Mouse (Mus musculus): ENCODE measurements around the gene Gm11983. TPM values are rescaled to one million over a fixed set of nuclear protein-coding genes. Genes with fewer than 3 reads are reported as not detected.
"Not testable (repeated sequence)": the region's sequence is repeated elsewhere in the genome, so short reads cannot be mapped to it uniquely, and the experiment has no call there.

Gene Gm11983
- not detected in 2 replicates for polyA plus RNA-seq (2012; rRNA removed)

DNA sequence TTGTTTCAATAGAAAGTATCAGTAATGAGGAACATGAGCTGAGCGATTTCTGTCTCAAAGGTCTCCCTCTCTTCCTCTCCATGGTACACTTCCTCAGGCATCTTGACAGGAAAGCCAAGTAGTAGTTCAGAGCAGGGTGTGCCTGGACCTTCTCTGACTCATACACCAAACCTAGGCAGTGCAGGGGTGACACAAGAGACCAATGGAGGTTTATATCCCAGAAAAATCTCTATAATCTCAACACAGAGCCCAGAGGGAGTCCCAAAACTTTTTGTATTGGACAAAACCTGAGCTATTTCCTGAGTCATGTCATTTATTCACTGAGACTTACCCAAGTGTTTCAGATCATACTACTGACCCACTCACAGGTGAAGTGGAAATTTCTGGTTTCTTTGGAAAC lies at the start of gene Gm11983:
Gene Gm11983 (minus strand): TSS at position 101 of the 400 bp plus-strand sequence.
- DNase-seq (ENCODE audit: low read depth): no peak
- TF ChIP-seq CTCF (IDR thresholded peaks at IDR 0.05; ENCODE audit: borderline replicate concordance, extremely low read depth, insufficient read depth, insufficient read length) (no peak), POLR2A (IDR thresholded peaks at IDR 0.05; ENCODE audit: borderline replicate concordance, extremely low read depth, insufficient read depth, insufficient read length, poor library complexity, severe bottlenecking) (no peak)

DNA sequence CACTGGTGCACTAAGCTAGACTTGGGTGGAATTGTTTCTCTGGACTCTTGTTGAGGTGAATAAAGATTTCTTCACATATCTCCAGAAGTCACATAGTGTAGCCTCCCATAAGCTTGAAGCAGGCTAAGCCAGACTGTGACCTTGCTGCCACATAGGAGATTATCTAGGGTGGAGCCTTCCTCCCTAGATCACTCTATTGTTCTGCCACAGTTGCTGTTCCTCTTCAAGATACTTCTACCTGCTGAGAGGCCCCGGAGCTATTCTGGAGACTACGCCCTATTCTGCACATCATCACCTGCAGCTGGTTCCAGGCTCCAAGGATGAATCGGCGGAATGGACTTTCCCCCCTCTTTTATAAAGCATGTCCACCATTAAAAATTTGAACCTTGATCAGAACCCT lies 45.6 kb upstream of the Gm11983 start:
- DNase-seq (ENCODE audit: low read depth): not testable (repeated sequence)

DNA sequence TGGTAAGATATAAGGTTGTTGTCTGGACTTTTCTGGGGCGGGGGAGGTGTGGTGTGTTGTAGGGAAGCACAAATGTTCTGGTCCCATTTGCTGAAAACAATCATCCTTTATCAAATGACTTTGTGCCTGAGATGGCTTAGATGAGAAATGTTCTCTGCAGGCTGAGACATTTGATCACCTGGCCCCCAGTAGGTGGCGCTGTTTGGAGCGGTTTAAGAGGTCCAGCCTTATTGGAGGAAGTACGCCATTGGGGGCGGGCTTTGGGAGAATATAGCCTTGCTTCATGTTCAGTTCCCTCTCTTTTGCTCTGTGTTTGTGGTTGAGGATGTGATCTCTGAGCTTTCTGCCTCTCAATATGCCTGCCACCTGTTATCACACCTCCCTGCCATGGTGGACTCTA lies 44.2 kb upstream of the Gm11983 start:
- TF ChIP-seq CTCF (IDR thresholded peaks at IDR 0.05; ENCODE audit: borderline replicate concordance, extremely low read depth, insufficient read depth, insufficient read length): peak; percentile 38; the same call in 1 of the 2 replicates
- TF ChIP-seq POLR2A (IDR thresholded peaks at IDR 0.05; ENCODE audit: borderline replicate concordance, extremely low read depth, insufficient read depth, insufficient read length, poor library complexity, severe bottlenecking): no peak
- DNase-seq (ENCODE audit: low read depth): no peak

DNA sequence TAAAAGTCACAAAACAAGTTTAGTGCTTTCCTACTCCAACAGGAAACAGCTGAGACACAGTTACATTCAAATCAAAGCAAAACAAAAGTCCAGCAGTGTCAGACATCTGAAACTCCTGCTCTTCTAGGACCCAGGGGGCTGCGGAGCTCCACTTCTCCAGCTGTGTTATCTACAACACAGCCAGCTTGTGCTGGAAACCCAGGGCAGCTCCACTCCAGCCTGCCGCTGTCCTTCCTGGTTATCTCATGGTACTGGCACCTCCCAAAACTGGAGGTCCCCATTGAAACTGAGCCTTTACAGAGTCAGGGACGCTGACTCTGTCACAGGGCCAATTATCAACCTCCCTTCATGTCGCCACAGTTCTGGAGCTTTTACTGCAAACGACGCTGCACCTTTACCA lies 40.3 kb upstream of the Gm11983 start:
- TF ChIP-seq POLR2A (IDR thresholded peaks at IDR 0.05; ENCODE audit: borderline replicate concordance, extremely low read depth, insufficient read depth, insufficient read length, poor library complexity, severe bottlenecking) (no peak), CTCF (IDR thresholded peaks at IDR 0.05; ENCODE audit: borderline replicate concordance, extremely low read depth, insufficient read depth, insufficient read length) (no peak)
- DNase-seq (ENCODE audit: low read depth): no peak

DNA sequence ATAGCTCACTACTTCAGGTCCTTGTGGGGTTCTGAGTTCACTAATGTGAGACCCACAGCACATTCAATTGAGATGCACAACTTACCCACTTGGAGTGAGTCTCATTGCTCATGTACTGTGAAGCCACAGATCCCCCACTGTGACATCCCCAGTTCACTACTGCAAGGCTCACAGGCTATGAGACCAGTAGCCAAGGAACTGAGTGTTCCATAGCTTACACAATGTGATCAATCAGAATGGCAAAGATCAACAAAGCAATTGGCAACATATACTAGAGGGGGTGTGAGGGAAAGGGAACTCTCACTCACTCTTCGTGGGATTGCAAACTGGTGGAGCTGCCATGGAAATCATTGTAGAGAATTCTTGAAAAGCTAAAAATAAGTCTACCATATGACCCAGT lies 33.5 kb upstream of the Gm11983 start:
- DNase-seq (ENCODE audit: low read depth): no peak
- TF ChIP-seq CTCF (IDR thresholded peaks at IDR 0.05; ENCODE audit: borderline replicate concordance, extremely low read depth, insufficient read depth, insufficient read length) (no peak), POLR2A (IDR thresholded peaks at IDR 0.05; ENCODE audit: borderline replicate concordance, extremely low read depth, insufficient read depth, insufficient read length, poor library complexity, severe bottlenecking) (no peak)

DNA sequence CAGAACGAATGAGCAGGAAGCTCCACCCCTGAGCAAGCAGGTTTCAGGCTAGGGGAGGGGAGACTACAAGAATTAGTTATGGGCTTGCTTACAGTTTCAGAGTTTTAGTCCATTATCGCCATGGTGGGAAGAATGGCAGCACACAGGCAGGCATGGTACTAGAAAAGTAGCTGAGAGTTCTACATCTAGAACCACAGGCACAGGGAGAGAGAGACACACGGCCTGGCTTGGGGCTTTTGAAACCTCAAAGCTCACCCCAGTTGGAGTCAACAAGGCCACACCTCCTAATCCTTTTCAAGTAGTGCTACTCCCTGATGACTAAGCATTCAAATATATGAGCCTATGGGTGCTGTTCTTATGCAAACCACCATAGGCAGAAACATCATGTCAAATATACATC lies 28.1 kb upstream of the Gm11983 start:
- TF ChIP-seq CTCF (IDR thresholded peaks at IDR 0.05; ENCODE audit: borderline replicate concordance, extremely low read depth, insufficient read depth, insufficient read length): no peak
- no peak for TF ChIP-seq POLR2A (IDR thresholded peaks at IDR 0.05; ENCODE audit: borderline replicate concordance, extremely low read depth, insufficient read depth, insufficient read length, poor library complexity, severe bottlenecking)

DNA sequence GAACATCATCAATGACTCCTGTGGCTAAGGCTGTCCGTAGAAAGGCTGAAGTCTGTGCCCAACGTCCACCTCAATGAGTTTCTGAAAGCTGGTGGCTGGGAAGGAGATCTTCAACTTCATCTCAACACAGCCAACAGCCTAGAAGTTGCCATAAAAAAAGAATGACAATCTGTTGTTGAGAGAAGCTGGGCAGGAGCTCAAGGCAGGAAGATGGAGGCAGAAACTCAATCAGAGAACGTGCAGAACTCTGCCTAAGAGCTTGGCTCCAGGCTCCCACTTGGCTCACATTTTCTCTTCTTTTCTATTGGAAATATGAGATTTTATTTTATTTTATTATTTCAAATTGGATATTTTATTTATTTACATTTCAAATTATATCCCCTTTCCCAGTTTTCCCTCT lies 24.7 kb upstream of the Gm11983 start:
- no peak for TF ChIP-seq POLR2A (IDR thresholded peaks at IDR 0.05; ENCODE audit: borderline replicate concordance, extremely low read depth, insufficient read depth, insufficient read length, poor library complexity, severe bottlenecking)
- no peak for TF ChIP-seq CTCF (IDR thresholded peaks at IDR 0.05; ENCODE audit: borderline replicate concordance, extremely low read depth, insufficient read depth, insufficient read length)
- DNase-seq (ENCODE audit: low read depth): no peak

More for the DNA sequence above, 28.1 kb upstream of the Gm11983 start:
- DNase-seq (ENCODE audit: low read depth): no peak

DNA sequence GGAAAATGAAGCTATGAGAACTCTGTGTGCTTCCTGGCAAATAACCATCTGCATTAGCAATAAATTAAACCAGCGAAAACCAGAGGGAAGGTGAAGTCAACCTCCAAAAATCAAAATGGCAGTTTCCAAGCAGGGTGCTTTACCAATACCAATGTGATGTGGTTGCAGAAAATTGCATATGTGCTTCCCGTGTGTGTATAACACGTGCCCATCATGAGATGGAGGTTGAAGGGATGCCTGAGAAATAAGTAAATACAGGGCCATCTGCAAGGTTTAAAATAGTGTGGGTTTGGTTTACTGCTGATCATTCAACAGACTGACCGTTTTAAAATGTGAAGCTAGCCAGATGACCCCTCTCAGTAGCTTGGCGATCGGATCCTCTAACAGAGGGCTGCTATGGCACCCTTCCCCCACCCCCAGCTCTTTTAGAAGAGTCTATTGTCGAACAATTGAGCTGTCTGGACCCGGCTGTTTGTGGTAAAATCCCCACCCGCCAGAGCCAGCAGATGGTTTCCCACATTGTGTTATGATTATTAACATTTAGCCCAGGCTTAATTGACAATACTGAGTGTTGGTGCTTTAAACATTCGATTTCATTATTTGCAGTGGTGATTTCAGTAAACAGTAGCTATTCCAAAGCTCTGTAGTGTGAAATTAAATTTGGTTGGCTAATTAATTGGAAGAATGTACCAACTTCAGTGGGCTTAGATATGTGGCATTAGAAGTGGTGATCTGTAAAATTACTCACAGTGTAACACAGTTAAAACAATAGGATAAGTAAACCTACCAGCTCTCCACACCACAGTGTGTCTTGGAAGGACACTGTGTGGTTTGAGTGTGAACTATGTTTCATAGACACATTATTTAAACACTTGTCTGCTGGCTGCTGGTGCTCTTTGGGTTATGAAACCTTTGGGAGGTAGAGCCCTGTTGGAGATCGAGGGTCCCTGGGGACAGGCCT lies 22.7 kb upstream of the Gm11983 start:
- TF ChIP-seq CTCF (IDR thresholded peaks at IDR 0.05; ENCODE audit: borderline replicate concordance, extremely low read depth, insufficient read depth, insufficient read length): no peak
- no peak for TF ChIP-seq POLR2A (IDR thresholded peaks at IDR 0.05; ENCODE audit: borderline replicate concordance, extremely low read depth, insufficient read depth, insufficient read length, poor library complexity, severe bottlenecking)
- DNase-seq (ENCODE audit: low read depth): peak; percentile 84

DNA sequence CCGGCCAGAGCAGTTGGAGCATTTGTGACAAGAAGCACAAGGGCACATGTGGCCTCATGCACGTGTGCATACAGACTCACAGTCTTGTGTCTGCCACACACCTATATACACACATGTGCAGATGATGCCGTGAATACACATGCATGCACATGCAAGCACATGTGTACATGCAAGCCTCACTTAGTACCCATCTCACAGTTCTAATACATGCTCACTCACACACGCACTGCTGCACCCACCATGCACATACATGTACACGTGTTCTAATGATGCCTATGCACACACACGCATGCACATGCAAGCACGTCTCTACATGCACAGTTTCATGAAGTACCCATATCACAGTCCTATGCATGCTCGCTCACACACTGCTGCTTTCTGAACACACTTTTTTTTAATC lies 21.6 kb upstream of the Gm11983 start:
- no peak for DNase-seq (ENCODE audit: low read depth)

DNA sequence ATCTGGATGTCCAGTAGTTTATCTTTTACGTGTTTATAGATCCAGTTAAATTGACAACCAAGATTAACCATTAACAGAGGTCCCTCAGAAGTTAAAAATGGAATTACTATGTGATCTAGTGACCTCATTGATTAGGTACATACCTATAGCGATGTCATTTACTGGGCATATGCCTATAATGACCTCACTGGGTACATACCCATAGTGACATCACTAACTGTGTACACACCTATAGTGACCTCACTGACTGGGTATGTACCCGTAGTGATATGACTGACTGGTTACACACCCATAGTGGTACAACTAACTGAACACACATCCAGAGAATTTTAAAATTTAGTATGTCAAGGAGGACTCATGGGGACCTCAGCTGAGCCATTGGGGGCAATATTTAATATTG lies 18.5 kb upstream of the Gm11983 start:
- no peak for TF ChIP-seq CTCF (IDR thresholded peaks at IDR 0.05; ENCODE audit: borderline replicate concordance, extremely low read depth, insufficient read depth, insufficient read length)
- TF ChIP-seq POLR2A (IDR thresholded peaks at IDR 0.05; ENCODE audit: borderline replicate concordance, extremely low read depth, insufficient read depth, insufficient read length, poor library complexity, severe bottlenecking): no peak
- DNase-seq (ENCODE audit: low read depth): no peak

More for the DNA sequence above, 21.6 kb upstream of the Gm11983 start:
- TF ChIP-seq POLR2A (IDR thresholded peaks at IDR 0.05; ENCODE audit: borderline replicate concordance, extremely low read depth, insufficient read depth, insufficient read length, poor library complexity, severe bottlenecking): no peak
- TF ChIP-seq CTCF (IDR thresholded peaks at IDR 0.05; ENCODE audit: borderline replicate concordance, extremely low read depth, insufficient read depth, insufficient read length): no peak

DNA sequence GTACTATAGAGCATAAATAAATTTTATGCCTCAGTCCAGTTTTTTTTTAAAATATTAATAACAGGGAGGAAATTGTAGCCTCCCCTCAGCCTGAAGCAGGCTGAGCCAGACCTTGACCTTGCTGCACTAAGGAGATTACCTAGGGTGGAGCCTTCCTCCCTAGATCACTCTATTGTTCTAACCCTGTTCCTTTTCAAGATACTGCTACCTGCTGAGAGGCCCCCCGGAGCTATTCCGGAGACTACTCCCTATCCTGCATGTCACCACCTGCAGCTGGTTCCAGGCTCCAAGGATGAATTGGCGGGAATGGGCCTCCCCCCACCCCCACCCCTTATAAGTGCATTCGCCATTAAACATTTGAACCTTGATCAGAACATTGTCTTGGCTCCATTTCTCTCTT lies 15.9 kb upstream of the Gm11983 start:
- DNase-seq (ENCODE audit: low read depth): not testable (repeated sequence)

DNA sequence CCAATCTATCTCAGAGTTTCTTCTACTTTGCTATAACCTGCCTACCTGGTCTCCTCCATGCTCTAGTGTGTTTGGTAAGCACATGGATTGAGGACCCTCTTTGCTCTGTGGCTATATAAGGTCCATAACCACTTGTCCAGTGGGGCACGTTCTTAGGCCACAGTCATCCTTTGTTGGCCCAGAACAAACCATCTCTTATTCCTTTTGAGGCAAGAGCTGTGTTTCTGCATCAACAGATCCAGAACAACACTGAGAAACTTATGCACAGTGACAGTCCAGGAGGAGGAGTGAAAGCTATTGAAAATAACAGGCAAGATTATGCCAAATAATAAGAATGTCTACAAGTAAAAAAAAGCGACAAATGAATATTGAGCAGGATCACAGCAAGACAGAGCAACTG lies 6.4 kb upstream of the Gm11983 start:
- TF ChIP-seq CTCF (IDR thresholded peaks at IDR 0.05; ENCODE audit: borderline replicate concordance, extremely low read depth, insufficient read depth, insufficient read length) (no peak), POLR2A (IDR thresholded peaks at IDR 0.05; ENCODE audit: borderline replicate concordance, extremely low read depth, insufficient read depth, insufficient read length, poor library complexity, severe bottlenecking) (no peak)
- no peak for DNase-seq (ENCODE audit: low read depth)

Data from brain, embryonic 14.5 days (tissue).